Mouse (Mus musculus): ENCODE measurements at regions not wholly inside any gene's neighbourhood (a gene's known extent, or its start where the extent isn't known, plus 50 kb on each side); places are given as distances from the start of the nearest gene placed in this dataset.

DNA sequence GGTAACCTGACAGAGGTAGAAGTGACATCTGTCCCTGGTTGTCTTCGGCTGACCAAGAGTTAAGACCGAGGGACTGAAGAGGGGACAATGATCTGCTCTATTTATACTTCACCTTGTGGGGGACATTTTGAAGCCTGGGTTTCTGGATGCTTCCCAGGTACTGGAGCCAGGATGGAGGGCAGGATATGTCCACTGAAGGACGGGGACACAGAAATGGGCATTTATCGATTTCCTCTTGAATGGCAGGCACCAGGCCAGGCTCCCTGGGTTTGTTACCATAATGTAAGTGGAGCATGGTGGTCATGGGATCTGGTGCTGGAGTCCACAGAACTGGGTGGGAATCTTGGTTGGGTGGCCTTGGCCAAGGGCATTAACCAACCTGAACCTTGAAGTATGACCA is 108.0 kb upstream of the Sdk2 start:
- TF ChIP-seq POLR2A (IDR thresholded peaks at IDR 0.05; ENCODE audit: borderline replicate concordance, control insufficient read depth, low read depth, low read length) (no peak), CTCF (IDR thresholded peaks at IDR 0.05; ENCODE audit: control insufficient read depth, insufficient read depth, low read length) (no peak)
